Mouse (Mus musculus): ENCODE measurements around the gene Tmem11.

Gene Tmem11

GRCm38 (mm10) chr11:60827241-60827945 is 51.7 kb downstream of the Tmem11 start:
- no peak for DNase-seq (ENCODE audit: low spot score)

GRCm38 (mm10) chr11:60826700-60827099 is 52.4 kb downstream of the Tmem11 start:
- DNase-seq (ENCODE audit: low spot score), result no peak

- no peak for DNase-seq (ENCODE audit: low spot score)
Observed at GRCm38 (mm10) chr11:60825191-60825590, 53.9 kb downstream of the Tmem11 start.

- no peak for DNase-seq (ENCODE audit: low spot score)
Observed at GRCm38 (mm10) chr11:60823771-60824170, 55.3 kb downstream of the Tmem11 start.

GRCm38 (mm10) chr11:60816398-60816797 is 62.7 kb downstream of the Tmem11 start:
- DNase-seq (ENCODE audit: low spot score), result no peak
